Mouse (Mus musculus) midbrain, embryonic 16.5 days (tissue): ENCODE data around the gene Tnfrsf23. TPM values are rescaled to one million over a fixed set of nuclear protein-coding genes. Genes with fewer than 3 reads are reported as not detected.
A peak's percentile ranks its signal among the peaks of the same experiment; 100 is the strongest.
"Not testable (repeated sequence)": the region's sequence is repeated elsewhere in the genome, so short reads cannot be mapped to it uniquely, and the experiment has no call there.

ENCODE experiments used
- ATAC-seq: fragments of 200-750 bp; cut with Nextera tagmentation; 2 replicates; pipeline ENCODE4 v1.8.0; 2017; ENCODE audit warnings: moderate TSS enrichment
- H3K27ac ChIP-seq: fragments of 300-500 bp; sonication (generic); 2 replicates; pipeline ENCODE4 v1.5.1; 2014; ENCODE audit warnings: mild to moderate bottlenecking, low read length, mixed read lengths
- H3K27me3 ChIP-seq: fragments of 300-500 bp; sonication (generic); 2 replicates; pipeline ENCODE4 v1.6.1; 2014; ENCODE audit warnings: low read depth, low read length, mixed read lengths; ENCODE audit not compliant: control insufficient read depth, insufficient read depth
- H3K36me3 ChIP-seq: fragments of 300-500 bp; sonication (generic); 2 replicates; pipeline ENCODE4 v1.6.1; 2014; ENCODE audit warnings: mild to moderate bottlenecking, low read length, moderate library complexity, mixed read lengths; ENCODE audit not compliant: control insufficient read depth, insufficient read depth
- H3K4me1 ChIP-seq: fragments of 300-500 bp; sonication (generic); 2 replicates; pipeline ENCODE4 v1.6.1; 2014; ENCODE audit warnings: mild to moderate bottlenecking, low read length, mixed read lengths; ENCODE audit not compliant: control insufficient read depth, insufficient read depth
- H3K4me2 ChIP-seq: fragments of 300-500 bp; sonication (generic); 2 replicates; pipeline ENCODE4 v1.6.1; 2014; ENCODE audit warnings: mild to moderate bottlenecking, low read length, mixed read lengths
- H3K4me3 ChIP-seq: fragments of 300-500 bp; sonication (generic); 2 replicates; pipeline ENCODE4 v1.5.1; 2014; ENCODE audit warnings: low read depth, mild to moderate bottlenecking, low read length, moderate library complexity, mixed read lengths
- H3K9ac ChIP-seq: fragments of 300-500 bp; sonication (generic); 2 replicates; pipeline ENCODE4 v1.6.1; 2014; ENCODE audit warnings: low read depth, low read length, mixed read lengths
- H3K9me3 ChIP-seq: fragments of 300-500 bp; sonication (generic); replicated peaks from 2 replicates; pipeline ENCODE4 v1.6.1; 2014; ENCODE audit warnings: mild to moderate bottlenecking, low read length, mixed read lengths; ENCODE audit not compliant: control insufficient read depth, poor library complexity, severe bottlenecking
- WGBS: fragments of 180-500 bp; shearing (Covaris S2); extraction: QIAGEN DNeasy Blood & Tissue Kit; methylation state at CpG from one replicate; pipeline ENCODE4 v1.1.7; 2014; 5-methylcytosine and 5-hydroxymethylcytosine counted together
- polyA plus RNA-seq: library from polyadenylated mRNA; unstranded; fragments of >200 nt; fragmentation: Nextera tagmentation; extraction: Ambion mirVana; gene quantifications from 2 replicates; pipeline ENCODE4 v1.2.1, GENCODE M21; 2015

Gene Tnfrsf23
- polyA plus RNA-seq, 1 experiment from 2014 or later: 0.90 TPM

DNA sequence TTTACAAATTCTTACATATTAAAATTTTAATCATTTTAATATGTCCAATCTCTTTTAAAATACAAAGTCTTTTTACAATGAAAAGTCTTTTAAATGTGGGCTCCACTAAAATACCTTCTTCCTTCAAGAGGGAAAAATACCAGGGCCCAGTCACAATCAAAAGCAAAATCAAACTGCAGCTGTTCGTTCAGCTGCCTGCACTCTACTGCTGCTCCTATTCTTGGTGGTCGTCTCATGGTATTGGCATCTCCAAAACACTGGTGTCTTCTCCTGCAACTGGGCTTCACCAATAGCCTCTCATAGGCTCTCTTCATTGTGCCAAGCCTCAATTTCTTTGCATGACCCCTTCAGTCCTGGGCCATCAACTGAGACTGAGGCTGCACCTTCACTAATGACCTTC, 22.2 kb downstream of the Tnfrsf23 start:
- Histone ChIP-seq H3K4me1 (no peaks in the 10 kb centered on the region), H3K9ac (no peak overlapping the region), H3K4me3 (no peak overlapping the region), H3K27ac (no peak overlapping the region), H3K9me3 (no peaks in the 10 kb centered on the region), H3K27me3 (no peaks in the 10 kb centered on the region), H3K4me2 (no peak overlapping the region), H3K36me3 (no peaks in the 10 kb centered on the region)
- 89% methylated on average over 2 of the region's 2 CpGs for WGBS
- ATAC-seq: no peak

DNA sequence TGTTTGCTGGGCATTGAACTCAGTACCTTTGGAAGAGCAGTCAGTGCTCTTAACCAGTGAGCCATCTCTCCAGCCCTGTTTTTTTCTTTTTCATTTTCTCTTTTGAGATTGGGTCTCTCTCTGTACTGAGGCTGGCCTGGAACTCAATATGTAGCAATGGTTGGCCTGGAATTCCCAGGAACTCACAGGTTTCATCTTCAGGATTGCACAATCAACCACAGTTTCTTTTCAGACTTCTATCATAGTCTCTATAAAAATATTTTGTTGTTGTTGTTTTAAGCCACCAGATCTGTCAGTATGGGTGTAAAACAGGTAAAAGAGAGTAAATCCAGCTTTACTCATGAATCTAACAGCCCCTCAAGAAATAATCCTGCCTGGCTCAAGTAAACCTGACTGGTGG, 24.9 kb downstream of the Tnfrsf23 start:
- no peak overlapping the region for H3K4me2 ChIP-seq
- H3K4me3 ChIP-seq: no peak overlapping the region
- no peaks in the 10 kb centered on the region for H3K27me3 ChIP-seq
- H3K9me3 ChIP-seq: no peaks in the 10 kb centered on the region
- ATAC-seq: no peak
- H3K9ac ChIP-seq: no peak overlapping the region
- no peaks in the 10 kb centered on the region for H3K4me1 ChIP-seq
- no peak overlapping the region for H3K27ac ChIP-seq
- no peaks in the 10 kb centered on the region for H3K36me3 ChIP-seq

GRCm38 (mm10) chr7:143649769-143650346, 35.8 kb downstream of the Tnfrsf23 start:
- ATAC-seq: peak; percentile 57; the same call in 1 of the 2 replicates
- H3K9ac ChIP-seq, H3K27me3 ChIP-seq, H3K9me3 ChIP-seq, H3K4me1 ChIP-seq, H3K27ac ChIP-seq, H3K36me3 ChIP-seq: not testable (repeated sequence)
- Histone ChIP-seq H3K4me3 (peak overlapping the region; percentile 62), H3K4me2 (peak overlapping the region; percentile 95)
- 55% methylated on average over 10 of the region's 10 CpGs for WGBS

- WGBS: 1% methylated on average over 39 of the region's 39 CpGs
Measured at GRCm38 (mm10) chr7:143649034-143649768, 36.5 kb downstream of the Tnfrsf23 start, which contains the start of gene Tnfrsf22. TSS of gene Tnfrsf22 (minus strand) at chr7:143649661.

GRCm38 (mm10) chr7:143643949-143644348, 41.7 kb downstream of the Tnfrsf23 start:
- H3K4me2 ChIP-seq, H3K27ac ChIP-seq, H3K4me3 ChIP-seq, H3K27me3 ChIP-seq, ATAC-seq, H3K9ac ChIP-seq, H3K9me3 ChIP-seq, H3K36me3 ChIP-seq, H3K4me1 ChIP-seq: not testable (repeated sequence)
- WGBS: 91% methylated on average over 2 of the region's 2 CpGs

More at GRCm38 (mm10) chr7:143649034-143649768, 36.5 kb downstream of the Tnfrsf23 start, which contains the start of gene Tnfrsf22:
- no peaks in the 10 kb centered on the region for H3K27me3 ChIP-seq
- H3K9ac ChIP-seq: peak within 1 kb of the TSS; percentile 74
- no peak within 1 kb of the TSS for H3K27ac ChIP-seq
- H3K4me1 ChIP-seq: no peaks in the 10 kb centered on the region
- ATAC-seq: peak; percentile 99
- H3K36me3 ChIP-seq: no peaks in the 10 kb centered on the region
- peak within 1 kb of the TSS; percentile 62 for H3K4me3 ChIP-seq
- H3K9me3 ChIP-seq: no peaks in the 10 kb centered on the region
- H3K4me2 ChIP-seq: peak within 1 kb of the TSS; percentile 95

DNA sequence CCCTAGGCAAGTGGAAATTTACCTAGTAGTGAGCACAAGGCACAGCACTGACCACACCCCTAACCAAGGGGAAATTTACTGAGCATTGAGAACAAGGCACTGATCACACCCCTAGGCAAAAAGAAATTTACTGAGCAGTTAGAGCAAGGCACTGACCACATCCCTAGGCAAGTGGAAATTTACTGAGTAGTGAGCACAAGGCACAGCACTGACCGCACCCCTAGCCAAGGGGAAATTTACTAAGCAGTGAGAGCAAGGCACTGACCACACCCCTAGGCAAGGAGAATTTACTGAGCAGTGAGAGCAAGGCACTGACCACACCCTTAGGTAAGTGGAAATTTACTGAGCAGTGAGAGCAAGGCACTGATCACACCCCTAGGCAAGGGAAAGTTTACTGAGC, 49.0 kb downstream of the Tnfrsf23 start:
- no peaks in the 10 kb centered on the region for H3K27me3 ChIP-seq
- H3K9ac ChIP-seq: no peak overlapping the region
- H3K27ac ChIP-seq: no peak overlapping the region
- WGBS: 100% methylated on average over 1 of the region's 1 CpGs
- H3K4me3 ChIP-seq: no peak overlapping the region
- H3K36me3 ChIP-seq: no peaks in the 10 kb centered on the region
- H3K4me1 ChIP-seq: no peaks in the 10 kb centered on the region
- H3K4me2 ChIP-seq: no peak overlapping the region
- H3K9me3 ChIP-seq: no peaks in the 10 kb centered on the region
- ATAC-seq: no peak

- Histone ChIP-seq H3K27ac (no peak overlapping the region), H3K9me3 (no peaks in the 10 kb centered on the region)
- 66% methylated on average over 2 of the region's 2 CpGs for whole genome bisulfite sequencing
Measured at GRCm38 (mm10) chr7:143631503-143631902, 54.2 kb downstream of the Tnfrsf23 start.

DNA sequence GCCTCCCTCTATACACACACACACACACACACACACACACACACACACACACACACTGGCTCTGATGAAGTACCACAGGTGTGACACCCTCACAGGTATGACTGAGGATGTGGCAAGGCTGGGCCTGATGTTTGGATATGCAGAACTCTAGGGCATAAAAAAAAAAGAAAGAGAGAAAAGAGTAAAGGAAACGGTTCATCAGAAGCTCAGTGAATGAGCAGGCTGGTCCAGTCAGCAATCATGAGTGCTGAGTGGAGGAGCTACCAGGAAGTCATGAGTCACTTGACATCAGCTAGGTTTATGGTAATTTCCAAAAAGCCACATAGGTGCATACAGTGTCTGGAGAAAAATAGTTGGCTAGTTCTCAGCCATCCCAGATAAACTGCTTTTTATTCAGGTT, 56.2 kb downstream of the Tnfrsf23 start:
- no peak overlapping the region for H3K4me3 ChIP-seq
- no peaks in the 10 kb centered on the region for H3K27me3 ChIP-seq
- no peak overlapping the region for H3K9ac ChIP-seq
- 71% methylated on average over 1 of the region's 1 CpGs for WGBS
- H3K36me3 ChIP-seq: no peaks in the 10 kb centered on the region
- H3K9me3 ChIP-seq: no peaks in the 10 kb centered on the region
- H3K27ac ChIP-seq: no peak overlapping the region
- no peaks in the 10 kb centered on the region for H3K4me1 ChIP-seq
- no peak for ATAC-seq
- H3K4me2 ChIP-seq: no peak overlapping the region

More at GRCm38 (mm10) chr7:143631503-143631902, 54.2 kb downstream of the Tnfrsf23 start:
- H3K36me3 ChIP-seq: no peaks in the 10 kb centered on the region
- H3K27me3 ChIP-seq: no peaks in the 10 kb centered on the region
- no peak overlapping the region for H3K4me2 ChIP-seq
- no peak overlapping the region for H3K4me3 ChIP-seq
- no peaks in the 10 kb centered on the region for H3K4me1 ChIP-seq
- ATAC-seq: no peak
- H3K9ac ChIP-seq: no peak overlapping the region

DNA sequence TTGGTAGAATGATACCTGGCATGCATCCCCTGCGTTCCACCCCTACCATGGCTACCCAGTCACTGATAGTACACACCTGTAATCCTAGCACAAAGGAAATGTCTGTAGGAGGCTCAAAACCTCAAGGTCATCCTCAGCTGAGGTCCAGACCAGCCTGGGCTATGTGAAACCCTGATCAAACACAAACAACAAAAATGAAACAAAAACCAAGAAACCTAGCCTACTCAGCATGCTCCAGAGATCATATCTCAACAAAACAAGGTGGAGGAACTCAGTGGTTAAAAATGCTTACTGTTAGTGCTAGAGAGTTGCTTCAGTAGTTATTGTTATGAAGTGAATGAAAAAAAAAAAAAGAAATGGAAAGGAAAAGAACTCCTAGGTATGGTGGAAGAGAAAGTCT, 57.1 kb downstream of the Tnfrsf23 start, which contains the start of gene Tnfrsf26:
Gene Tnfrsf26 (minus strand): TSS at position 183 of the 400 bp plus-strand sequence.
- no peak within 1 kb of the TSS for H3K4me2 ChIP-seq
- H3K9me3 ChIP-seq: no peaks in the 10 kb centered on the region
- H3K4me3 ChIP-seq: no peak within 1 kb of the TSS
- 100% methylated on average over 1 of the region's 1 CpGs for WGBS
- H3K9ac ChIP-seq: no peak within 1 kb of the TSS
- no peaks in the 10 kb centered on the region for H3K27me3 ChIP-seq
- ATAC-seq: no peak
- H3K27ac ChIP-seq: no peak within 1 kb of the TSS
- H3K36me3 ChIP-seq: no peaks in the 10 kb centered on the region
- no peaks in the 10 kb centered on the region for H3K4me1 ChIP-seq
